Mouse (Mus musculus): Measurements from ENCODE around the gene Slc25a1.
A peak's percentile ranks its signal among the peaks of the same experiment; 100 is the strongest.
"Not testable (repeated sequence)": the region's sequence is repeated elsewhere in the genome, so short reads cannot be mapped to it uniquely, and the experiment has no call there.

The Slc25a1 gene

GRCm38 (mm10) chr16:17928087-17928580 lies at the start of gene Slc25a1:
TSS of gene Slc25a1 (minus strand) at chr16:17928219.
- peak; percentile 91 for DNase-seq

GRCm38 (mm10) chr16:17971853-17972252 lies 43.8 kb upstream of the Slc25a1 start:
- no peak for DNase-seq

GRCm38 (mm10) chr16:17962091-17962490 lies 34.1 kb upstream of the Slc25a1 start:
- no peak for DNase-seq

GRCm38 (mm10) chr16:17956052-17956638 lies 28.1 kb upstream of the Slc25a1 start:
- not testable (repeated sequence) for DNase-seq

GRCm38 (mm10) chr16:17951618-17952017 lies 23.6 kb upstream of the Slc25a1 start:
- no peak for DNase-seq

- DNase-seq, result peak; percentile 14
Observed at GRCm38 (mm10) chr16:17950068-17950467, 22.0 kb upstream of the Slc25a1 start.

- DNase-seq, result peak; percentile 65
Observed at GRCm38 (mm10) chr16:17949421-17949877, 21.4 kb upstream of the Slc25a1 start.

GRCm38 (mm10) chr16:17945081-17945831 lies 17.2 kb upstream of the Slc25a1 start:
- DNase-seq, result no peak

GRCm38 (mm10) chr16:17943466-17943865 lies 15.4 kb upstream of the Slc25a1 start:
- no peak for DNase-seq

GRCm38 (mm10) chr16:17939255-17939751 lies 11.3 kb upstream of the Slc25a1 start:
- no peak for DNase-seq

GRCm38 (mm10) chr16:17938821-17939220 lies 10.8 kb upstream of the Slc25a1 start:
- DNase-seq, result peak; percentile 79

- no peak for DNase-seq
Observed at GRCm38 (mm10) chr16:17938187-17938586, 10.2 kb upstream of the Slc25a1 start.

GRCm38 (mm10) chr16:17936776-17937175 lies 8.8 kb upstream of the Slc25a1 start:
- DNase-seq, result no peak

GRCm38 (mm10) chr16:17934445-17934910 lies 6.5 kb upstream of the Slc25a1 start:
- no peak for DNase-seq

GRCm38 (mm10) chr16:17933594-17934444 lies 5.8 kb upstream of the Slc25a1 start:
- DNase-seq, result no peak

GRCm38 (mm10) chr16:17931906-17932460 lies 4.0 kb upstream of the Slc25a1 start:
- DNase-seq, result no peak

- no peak for DNase-seq
Observed at GRCm38 (mm10) chr16:17929631-17930030, 1.6 kb upstream of the Slc25a1 start.

GRCm38 (mm10) chr16:17929211-17929610 lies 1.2 kb upstream of the Slc25a1 start:
- no peak for DNase-seq

GRCm38 (mm10) chr16:17928627-17929104 lies 647 bp upstream of the Slc25a1 start:
- peak; percentile 88 for DNase-seq

GRCm38 (mm10) chr16:17927351-17928082 lies 502 bp downstream of the Slc25a1 start:
- peak; percentile 74 for DNase-seq

GRCm38 (mm10) chr16:17922163-17922538 lies 5.9 kb downstream of the Slc25a1 start:
- DNase-seq, result no peak
